Mouse (Mus musculus) stomach, postnatal 0 days (tissue): ENCODE data around the gene Dock4. TPM values are rescaled to one million over a fixed set of nuclear protein-coding genes. Genes with fewer than 3 reads are reported as not detected.

ENCODE experiments used
- ATAC-seq: fragments of 200-750 bp; cut with Nextera tagmentation; 2 replicates; pipeline ENCODE4 v1.8.0; 2017; ENCODE audit not compliant: low FRiP score, low TSS enrichment
- DNase-seq: peaks from one replicate; pipeline ENCODE4 v3.0.0-alpha.2; 2016; ENCODE audit warnings: low spot score
- H3K27ac ChIP-seq: fragments of 300-500 bp; sonication (generic); replicated peaks from 2 replicates; pipeline ENCODE4 v1.5.1; 2014; ENCODE audit warnings: mild to moderate bottlenecking, control low read depth
- H3K27me3 ChIP-seq: fragments of 300-500 bp; sonication (generic); 2 replicates; pipeline ENCODE4 v1.6.1; 2014; ENCODE audit warnings: low read length; ENCODE audit not compliant: control insufficient read depth, insufficient read depth
- H3K36me3 ChIP-seq: fragments of 300-500 bp; sonication (generic); 2 replicates; pipeline ENCODE4 v1.6.1; 2014; ENCODE audit warnings: low read length, mixed read lengths; ENCODE audit not compliant: control insufficient read depth, insufficient read depth
- H3K4me1 ChIP-seq: fragments of 300-500 bp; sonication (generic); replicated peaks from 2 replicates; pipeline ENCODE4 v1.6.1; 2014; ENCODE audit warnings: antibody characterized with exemption; ENCODE audit not compliant: control insufficient read depth, insufficient read depth
- H3K4me2 ChIP-seq: fragments of 300-500 bp; sonication (generic); replicated peaks from 2 replicates; pipeline ENCODE4 v1.6.1; 2014; ENCODE audit warnings: low read depth, mild to moderate bottlenecking, control low read depth, moderate library complexity
- H3K4me3 ChIP-seq: fragments of 300-500 bp; sonication (generic); 2 replicates; pipeline ENCODE4 v1.5.1; 2014; ENCODE audit warnings: low read depth, low read length, control low read depth
- H3K9ac ChIP-seq: fragments of 300-500 bp; sonication (generic); 2 replicates; pipeline ENCODE4 v1.6.1; 2014; ENCODE audit warnings: mild to moderate bottlenecking, low read length, control low read depth, mixed read lengths
- H3K9me3 ChIP-seq: fragments of 300-500 bp; sonication (generic); 2 replicates; pipeline ENCODE4 v1.6.1; 2016; ENCODE audit warnings: low read length; ENCODE audit not compliant: control insufficient read depth
- CTCF ChIP-seq: IDR thresholded peaks from 2 replicates; pipeline ENCODE4 v1.5.1; 2016; ENCODE audit warnings: antibody characterized with exemption, low read depth, mild to moderate bottlenecking, moderate library complexity
- EP300 ChIP-seq: optimal IDR thresholded peaks from 2 replicates; pipeline ENCODE3; 2016; ENCODE audit warnings: antibody characterized with exemption
- WGBS: fragments of 180-500 bp; shearing (Covaris S2); extraction: QIAGEN DNeasy Blood & Tissue Kit; methylation state at CpG from one replicate; pipeline ENCODE4 v1.1.7; 2014; 5-methylcytosine and 5-hydroxymethylcytosine counted together
- polyA plus RNA-seq: library from polyadenylated mRNA; unstranded; fragments of >200 nt; fragmentation: Nextera tagmentation; extraction: Ambion mirVana; gene quantifications from 2 replicates; pipeline ENCODE4 v1.2.1, GENCODE M21; 2015

Gene Dock4
- polyA plus RNA-seq, 1 experiment from 2014 or later = 3.1 TPM

DNA sequence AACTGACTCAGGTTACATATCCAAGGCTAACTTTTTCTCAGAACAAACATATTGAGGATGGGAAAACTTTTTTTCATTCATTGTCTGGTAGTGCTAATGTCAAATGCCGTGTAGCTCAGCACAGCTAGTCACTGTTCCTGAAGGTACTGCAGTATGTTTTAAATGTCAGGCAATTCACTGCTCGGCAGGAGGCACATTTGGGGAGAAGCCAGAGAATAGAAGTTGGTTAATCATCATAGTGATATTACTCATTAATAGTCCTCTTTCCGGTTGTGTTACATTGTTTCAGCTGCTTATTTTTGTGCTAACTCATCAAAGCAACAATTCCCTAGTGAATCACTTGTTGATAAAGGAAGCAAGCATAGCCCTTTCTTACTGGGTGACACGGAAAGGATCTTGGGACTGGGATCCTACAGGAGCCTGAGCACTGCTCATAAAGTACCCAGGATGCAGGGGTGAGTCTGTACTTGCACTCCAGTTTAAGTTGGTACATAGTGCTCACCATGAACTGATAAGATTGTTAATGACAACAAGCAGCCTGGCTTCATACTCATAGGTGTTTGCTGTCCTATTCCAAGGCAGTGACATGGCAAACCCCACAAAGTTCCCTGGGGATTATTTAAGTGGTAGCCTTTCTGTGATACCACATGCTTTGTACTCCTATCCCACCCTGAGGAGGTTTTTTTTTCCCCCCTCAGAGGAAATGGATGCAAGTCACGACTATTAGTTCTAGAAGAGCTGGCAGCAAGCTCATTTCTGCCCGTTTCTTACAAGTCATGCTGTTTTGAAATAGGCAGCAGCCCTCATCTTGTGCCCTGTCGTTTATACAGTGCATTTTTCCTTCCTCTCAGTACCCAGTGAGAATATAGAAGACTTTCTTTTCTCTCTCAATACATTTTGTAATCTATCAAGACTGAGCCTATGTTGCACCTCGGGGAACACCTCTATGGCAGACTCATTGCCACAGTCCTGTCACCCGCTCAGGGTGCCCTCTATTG, 123.5 kb downstream of the Dock4 start:
- 55% methylated on average over 9 of the region's 9 CpGs for WGBS
- no peaks in the 10 kb centered on the region for H3K4me1 ChIP-seq
- H3K27me3 ChIP-seq = no peaks in the 10 kb centered on the region
- ATAC-seq = 0 out of 2 replicates have a peak, but pooled peaks have one; percentile 29
- H3K9ac ChIP-seq = no peak overlapping the region
- no peak overlapping the region for H3K4me3 ChIP-seq
- no peak overlapping the region for H3K4me2 ChIP-seq
- no peak overlapping the region for H3K27ac ChIP-seq
- no peaks in the 10 kb centered on the region for H3K9me3 ChIP-seq
- TF ChIP-seq CTCF = no peak
- TF ChIP-seq EP300 = no peak
- DNase-seq = no peak
- H3K36me3 ChIP-seq = no peaks in the 10 kb centered on the region

DNA sequence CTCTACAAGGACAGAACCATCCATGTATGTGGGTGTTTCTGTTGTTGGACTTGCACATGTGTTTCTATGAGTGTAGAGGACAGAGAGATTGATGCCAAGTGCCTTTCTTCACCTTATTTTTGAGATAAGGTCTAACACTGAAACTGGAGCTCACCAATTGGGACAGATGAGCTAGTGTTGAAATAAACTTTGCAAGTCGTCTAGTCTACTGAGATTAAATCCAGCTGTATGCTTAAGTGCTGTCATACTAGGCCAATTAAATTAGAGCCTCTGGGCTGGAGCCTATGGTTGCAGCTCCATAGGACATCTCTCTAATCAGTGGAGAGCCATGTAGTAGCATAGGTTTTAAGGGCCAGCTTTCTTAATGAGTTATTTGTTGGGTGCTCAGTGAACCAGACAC, 124.5 kb downstream of the Dock4 start:
- no peak for ATAC-seq

DNA sequence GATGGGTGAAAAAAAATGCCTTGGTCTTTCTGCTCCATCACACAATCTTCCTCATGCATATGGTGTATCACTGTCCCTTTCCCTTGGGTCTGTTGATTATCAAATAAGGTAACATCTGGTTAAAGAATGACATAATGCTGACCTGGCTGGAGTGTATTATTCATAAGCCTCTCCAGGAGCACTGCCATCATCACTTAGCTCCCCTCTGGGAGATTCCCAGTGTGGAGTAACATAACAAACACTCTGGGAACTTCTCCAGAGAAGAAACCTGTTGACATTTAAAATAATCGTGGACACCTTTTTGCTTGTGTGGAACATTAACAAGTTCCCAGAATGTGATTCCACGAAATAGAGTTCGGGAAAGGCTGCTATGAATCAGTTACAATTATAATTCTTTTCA, 128.3 kb downstream of the Dock4 start:
- DNase-seq (no peak), ATAC-seq (no peak)
- 46% methylated on average over 3 of the region's 3 CpGs for WGBS

More for the DNA sequence above, 124.5 kb downstream of the Dock4 start:
- Histone ChIP-seq H3K27ac (no peak overlapping the region), H3K4me3 (no peak overlapping the region), H3K4me1 (no peaks in the 10 kb centered on the region), H3K4me2 (no peak overlapping the region), H3K27me3 (no peaks in the 10 kb centered on the region), H3K9me3 (no peaks in the 10 kb centered on the region), H3K9ac (no peak overlapping the region), H3K36me3 (no peaks in the 10 kb centered on the region)
- no peak for DNase-seq
- 26% methylated on average over 1 of the region's 1 CpGs for WGBS
- TF ChIP-seq CTCF (no peak), EP300 (no peak)

DNA sequence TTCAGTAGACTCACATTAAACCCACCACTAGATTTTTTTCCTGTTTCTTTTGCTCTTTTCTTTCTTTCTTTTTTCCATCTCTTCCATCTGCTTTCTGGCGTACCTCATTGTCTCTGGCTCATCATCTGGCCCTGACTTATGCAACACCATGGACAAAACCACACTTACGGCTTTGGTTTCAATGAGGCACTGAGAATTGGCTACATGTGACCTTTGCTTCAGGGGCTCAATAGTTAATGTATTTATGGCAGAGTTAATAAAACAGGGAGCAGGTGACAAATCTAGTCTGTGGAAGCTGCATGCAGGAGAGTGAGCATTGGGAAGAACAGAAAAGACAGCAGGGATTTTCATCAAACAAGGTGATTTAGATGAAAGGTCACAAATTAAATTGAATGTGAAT, 131.0 kb downstream of the Dock4 start:
- 86% methylated on average over 2 of the region's 2 CpGs for WGBS
- Histone ChIP-seq H3K4me3 (no peak overlapping the region), H3K4me2 (no peak overlapping the region), H3K27me3 (no peaks in the 10 kb centered on the region), H3K4me1 (no peaks in the 10 kb centered on the region), H3K9ac (no peak overlapping the region), H3K36me3 (no peaks in the 10 kb centered on the region), H3K27ac (no peak overlapping the region), H3K9me3 (no peaks in the 10 kb centered on the region)
- TF ChIP-seq CTCF (no peak), EP300 (no peak)
- no peak for ATAC-seq
- no peak for DNase-seq

More for the DNA sequence above, 128.3 kb downstream of the Dock4 start:
- no peak overlapping the region for H3K4me3 ChIP-seq
- H3K4me2 ChIP-seq = no peak overlapping the region
- H3K27me3 ChIP-seq = no peaks in the 10 kb centered on the region
- no peaks in the 10 kb centered on the region for H3K36me3 ChIP-seq
- H3K27ac ChIP-seq = no peak overlapping the region
- no peak overlapping the region for H3K9ac ChIP-seq
- no peaks in the 10 kb centered on the region for H3K9me3 ChIP-seq
- no peaks in the 10 kb centered on the region for H3K4me1 ChIP-seq
- no peak for TF ChIP-seq EP300
- no peak for TF ChIP-seq CTCF

DNA sequence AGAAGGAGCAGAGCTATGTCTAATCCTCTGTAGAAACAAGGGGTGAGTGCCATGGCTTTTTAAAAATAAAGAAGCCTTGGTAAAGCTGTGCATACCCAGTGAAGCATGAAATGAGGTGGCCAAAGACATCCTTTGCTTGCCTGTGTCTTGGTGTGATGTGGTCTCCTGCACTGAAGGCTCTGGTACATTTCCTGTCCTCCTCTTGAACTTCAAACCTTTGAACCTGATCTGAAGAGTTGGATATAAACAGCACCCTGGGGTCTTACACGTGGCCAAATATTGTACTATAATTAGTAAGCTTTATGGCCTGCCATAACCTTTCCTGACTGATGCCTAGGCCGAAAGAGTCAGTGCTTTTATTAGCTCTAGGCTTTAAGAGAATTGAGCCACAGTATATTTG, 134.6 kb downstream of the Dock4 start:
- WGBS = 46% methylated on average over 2 of the region's 2 CpGs
- no peaks in the 10 kb centered on the region for H3K27me3 ChIP-seq
- H3K9me3 ChIP-seq = no peaks in the 10 kb centered on the region
- no peak overlapping the region for H3K27ac ChIP-seq
- no peak overlapping the region for H3K4me3 ChIP-seq
- H3K9ac ChIP-seq = no peak overlapping the region
- H3K36me3 ChIP-seq = no peaks in the 10 kb centered on the region
- TF ChIP-seq CTCF (no peak), EP300 (no peak)
- no peak for ATAC-seq
- H3K4me2 ChIP-seq = no peak overlapping the region
- H3K4me1 ChIP-seq = no peaks in the 10 kb centered on the region
- DNase-seq = no peak

DNA sequence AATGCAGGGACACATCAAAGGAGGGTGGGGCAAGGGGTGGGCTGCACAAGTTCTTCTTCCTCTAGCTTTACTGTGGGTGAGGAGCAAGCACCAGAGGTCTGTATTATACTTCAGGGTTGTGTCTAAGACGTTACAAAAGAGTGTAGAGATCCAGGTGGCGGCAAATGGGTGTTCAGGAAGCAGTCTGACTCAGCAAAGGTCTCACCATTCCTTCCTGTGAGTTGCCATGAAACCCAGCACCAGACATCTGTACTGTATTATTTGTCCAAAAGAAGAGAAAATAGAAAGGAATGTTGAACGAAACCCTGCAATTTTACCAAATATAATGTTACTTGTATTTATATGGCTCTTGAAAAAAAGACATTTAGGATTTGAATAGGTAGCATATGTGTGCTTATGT, 135.3 kb downstream of the Dock4 start:
- Histone ChIP-seq H3K9ac (no peak overlapping the region), H3K4me2 (no peak overlapping the region), H3K9me3 (no peaks in the 10 kb centered on the region), H3K27ac (no peak overlapping the region), H3K4me3 (no peak overlapping the region), H3K36me3 (no peaks in the 10 kb centered on the region), H3K27me3 (no peaks in the 10 kb centered on the region), H3K4me1 (no peaks in the 10 kb centered on the region)
- ATAC-seq = no peak
- DNase-seq = no peak
- no peak for TF ChIP-seq CTCF
- no peak for TF ChIP-seq EP300
- WGBS = 63% methylated on average over 3 of the region's 3 CpGs
